Mouse (Mus musculus): ENCODE measurements at regions not wholly inside any gene's neighbourhood (a gene's known extent, or its start where the extent isn't known, plus 50 kb on each side); places are given as distances from the start of the nearest gene placed in this dataset.

DNA sequence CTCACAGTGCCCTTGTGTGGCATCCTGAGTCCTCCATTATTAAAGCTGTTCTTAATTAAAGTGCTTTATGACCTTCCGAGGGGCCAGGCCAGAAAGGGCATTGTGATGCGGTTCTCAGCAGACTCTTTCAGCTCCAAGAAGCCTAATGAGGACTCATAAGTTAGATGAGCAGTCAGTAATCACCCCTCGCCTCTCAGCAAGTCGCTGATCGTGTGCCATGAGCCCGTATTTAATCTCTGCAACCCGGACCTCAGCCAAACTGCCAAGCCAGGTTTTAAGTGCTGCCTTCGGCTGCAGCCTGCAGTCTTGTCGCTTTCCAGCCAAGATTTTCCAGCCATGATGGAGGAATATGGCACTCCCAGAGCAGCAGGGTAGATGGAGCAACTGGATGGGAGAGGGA is 56.1 kb upstream of the Rbfox1 start:
- no peak for DNase-seq

DNA sequence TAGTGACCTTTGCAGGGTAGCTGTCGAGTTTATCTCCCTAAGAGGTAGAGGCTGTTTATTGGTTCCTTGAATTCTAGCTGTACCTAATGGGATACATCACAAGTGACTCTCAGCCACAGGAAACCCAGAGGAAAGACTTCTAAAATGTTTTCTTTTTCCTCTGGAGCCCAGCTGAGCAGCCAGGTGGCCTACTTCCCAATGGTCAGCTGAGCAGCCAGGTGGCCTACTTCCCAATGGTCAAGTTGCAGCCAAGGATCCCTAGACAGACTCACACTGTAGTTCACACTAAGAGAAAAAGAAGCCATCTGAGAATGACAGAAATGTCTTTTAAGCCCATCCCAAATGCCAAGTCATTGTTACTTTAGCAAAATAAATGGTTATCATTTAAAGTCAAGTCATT is 61.8 kb upstream of the Rbfox1 start:
- DNase-seq: no peak

DNA sequence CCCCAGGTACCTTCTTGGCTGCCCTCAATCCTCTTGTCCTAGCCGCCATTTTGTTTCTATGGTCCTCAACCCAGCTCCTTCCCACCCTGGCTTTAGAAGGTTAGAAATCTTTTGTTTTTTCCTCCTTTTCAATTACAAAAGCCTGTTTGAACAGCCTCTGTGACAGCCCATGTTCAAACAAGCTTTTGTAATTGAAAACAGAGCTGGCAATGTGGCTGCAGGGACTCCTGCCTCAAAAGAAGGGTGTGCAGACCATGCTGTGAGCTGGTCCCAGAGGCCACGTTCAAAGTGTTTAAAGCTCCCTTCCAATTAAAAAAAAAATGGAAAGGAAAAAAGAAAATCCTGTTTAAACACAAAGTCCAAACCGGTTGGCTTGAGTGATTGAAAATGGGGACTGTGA is 68.0 kb upstream of the Rbfox1 start:
- no peak for DNase-seq

DNA sequence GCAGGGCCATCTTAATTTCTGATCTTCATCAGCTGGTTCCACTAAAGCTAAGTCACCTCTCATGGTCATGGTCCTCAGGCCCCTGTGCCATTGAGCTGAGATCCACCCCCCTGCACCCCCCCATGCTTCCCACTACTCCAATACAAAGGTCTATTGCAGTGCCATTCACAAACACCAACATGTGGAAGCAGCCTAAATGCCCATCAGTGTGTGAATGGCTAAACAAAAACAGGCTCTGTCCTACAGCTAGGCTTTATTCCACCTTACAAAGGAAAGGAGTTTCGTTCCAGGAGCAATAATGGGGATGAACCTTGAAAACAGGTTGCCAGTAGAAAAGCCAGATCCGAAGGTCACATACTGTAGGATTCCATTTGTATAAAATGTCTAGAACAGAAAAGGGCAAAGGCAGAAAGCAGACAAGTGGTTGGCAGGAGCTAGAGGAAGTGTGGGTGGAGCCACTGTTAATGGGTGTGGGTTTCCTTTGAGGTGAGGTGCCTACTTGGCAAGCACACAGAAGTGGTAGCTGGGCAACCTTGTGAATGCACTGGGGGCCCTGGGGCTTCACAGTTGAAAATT is 72.8 kb upstream of the Rbfox1 start:
- DNase-seq: no peak

DNA sequence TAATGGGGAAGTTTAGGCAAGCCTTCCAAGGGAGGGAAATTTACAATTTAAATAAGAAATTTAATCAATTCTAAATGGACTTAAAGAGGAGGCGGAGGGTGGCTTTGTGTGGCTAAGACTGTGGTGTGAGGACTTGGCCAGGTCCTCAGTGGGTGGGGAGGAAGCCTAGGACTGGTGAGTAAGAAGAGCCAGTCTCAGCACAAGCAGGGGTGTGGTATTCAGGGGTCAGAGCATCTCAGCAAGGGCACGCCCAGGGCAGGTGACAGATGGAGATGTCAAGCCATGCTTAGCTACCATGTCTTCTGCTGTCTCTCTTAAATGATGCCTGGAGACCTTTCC is 73.5 kb upstream of the Rbfox1 start:
- no peak for DNase-seq

DNA sequence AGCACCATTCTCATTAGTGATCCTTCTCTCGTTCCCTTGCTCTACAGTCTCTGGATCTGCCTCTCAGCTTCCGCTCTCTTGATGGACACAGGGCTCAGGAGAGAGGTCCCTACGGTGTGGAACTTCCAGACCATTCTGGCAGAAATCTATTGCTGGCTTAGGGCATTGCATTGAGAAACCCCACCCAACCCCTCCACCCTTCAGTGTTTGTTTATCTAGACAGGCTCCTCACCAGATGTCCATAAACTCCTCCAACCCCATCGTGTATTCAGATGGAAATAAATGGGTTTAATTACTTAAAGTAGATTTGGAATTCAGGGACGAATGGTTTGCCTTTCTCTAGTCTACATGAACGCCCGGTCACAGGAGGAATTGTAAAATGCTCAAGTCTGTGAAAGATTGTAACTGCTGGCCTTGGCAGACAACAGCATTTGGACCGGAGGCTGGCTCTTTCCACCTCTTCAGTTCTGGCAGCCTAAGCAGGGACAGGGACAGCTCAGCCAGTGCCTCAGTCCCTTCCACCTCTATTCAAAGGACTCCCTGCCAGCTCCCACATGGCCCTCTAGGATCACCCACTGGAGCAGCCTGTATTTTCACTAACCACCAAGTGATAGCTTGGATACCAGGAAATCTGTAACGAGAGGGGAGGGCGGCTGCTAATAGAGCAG is 74.0 kb upstream of the Rbfox1 start:
- DNase-seq: no peak

DNA sequence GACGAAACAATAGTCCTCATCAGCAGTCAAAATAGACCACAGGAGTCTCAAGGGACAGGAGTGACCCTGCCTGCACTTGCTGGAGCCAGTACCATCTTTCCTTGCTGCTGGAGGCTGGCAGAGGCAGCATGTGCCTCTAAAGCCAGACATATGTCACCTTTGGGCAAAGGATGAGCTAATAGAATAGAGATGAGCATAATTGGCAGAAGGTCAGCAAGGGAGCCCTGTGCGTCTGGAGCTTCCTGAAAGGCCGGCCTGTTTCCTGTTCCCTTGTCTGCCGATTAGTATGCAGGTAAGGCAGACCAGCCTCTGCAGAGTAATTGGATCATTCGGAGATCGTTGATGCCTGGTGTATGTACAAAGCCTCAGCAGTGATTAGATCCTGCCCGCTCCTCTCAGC is 87.0 kb upstream of the Rbfox1 start:
- DNase-seq: peak; percentile 4

DNA sequence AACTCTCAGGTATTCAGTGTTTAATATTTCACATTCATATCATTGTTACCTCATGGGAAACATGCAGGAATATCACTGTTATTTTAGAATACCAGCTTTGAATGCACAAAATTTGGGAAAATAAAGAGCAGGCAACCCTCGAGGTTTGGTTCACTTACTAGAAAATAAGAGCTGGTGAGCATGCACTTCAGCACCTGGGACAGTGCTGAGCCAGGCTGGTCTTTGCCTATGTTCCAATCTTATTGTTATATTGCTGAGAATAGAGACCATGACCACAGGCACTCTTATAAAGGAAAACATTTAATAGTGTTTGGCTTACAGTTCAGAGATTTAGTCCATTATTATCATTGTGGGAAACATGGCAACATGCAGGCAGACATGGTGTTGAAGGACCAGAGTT is 92.9 kb upstream of the Rbfox1 start:
- DNase-seq: no peak

DNA sequence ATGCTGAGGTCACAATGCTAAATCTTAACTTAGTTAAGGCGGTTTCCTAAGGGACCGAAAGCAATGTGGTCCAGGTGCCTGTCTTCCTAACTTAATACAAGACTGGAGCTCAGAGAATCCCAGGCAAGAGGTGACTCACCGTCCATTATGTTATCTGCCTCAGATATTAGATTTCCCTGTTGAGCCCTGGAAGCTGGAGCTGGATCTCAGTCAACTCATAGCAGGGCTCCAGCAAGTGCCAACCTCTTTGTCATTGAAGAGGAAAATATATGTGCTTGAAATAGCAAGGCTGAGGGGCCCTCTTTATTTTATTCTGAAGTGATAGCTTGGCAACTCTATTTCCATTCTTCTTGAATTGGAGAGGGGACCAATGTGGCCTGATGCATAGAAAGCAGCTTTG is 95.0 kb upstream of the Rbfox1 start:
- no peak for DNase-seq

DNA sequence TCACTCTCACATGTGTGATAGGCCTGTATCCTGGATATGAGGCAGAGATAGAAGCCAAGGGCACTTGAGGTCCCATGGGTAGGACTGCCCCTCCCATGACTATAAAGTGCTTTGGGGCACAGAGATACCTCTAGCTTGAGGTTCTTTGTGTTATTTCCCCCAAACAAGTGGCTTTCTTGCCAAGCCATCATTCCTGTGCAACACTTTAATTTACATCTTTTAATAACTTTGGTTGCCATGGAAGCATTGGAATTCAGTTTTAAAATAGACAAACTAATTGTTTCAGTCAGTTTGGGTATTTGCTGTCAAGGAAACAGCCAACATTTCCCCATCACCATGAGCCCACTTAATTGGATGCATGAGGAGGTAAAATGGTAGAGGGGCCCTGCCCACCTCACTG is 97.9 kb upstream of the Rbfox1 start:
- DNase-seq: no peak

DNA sequence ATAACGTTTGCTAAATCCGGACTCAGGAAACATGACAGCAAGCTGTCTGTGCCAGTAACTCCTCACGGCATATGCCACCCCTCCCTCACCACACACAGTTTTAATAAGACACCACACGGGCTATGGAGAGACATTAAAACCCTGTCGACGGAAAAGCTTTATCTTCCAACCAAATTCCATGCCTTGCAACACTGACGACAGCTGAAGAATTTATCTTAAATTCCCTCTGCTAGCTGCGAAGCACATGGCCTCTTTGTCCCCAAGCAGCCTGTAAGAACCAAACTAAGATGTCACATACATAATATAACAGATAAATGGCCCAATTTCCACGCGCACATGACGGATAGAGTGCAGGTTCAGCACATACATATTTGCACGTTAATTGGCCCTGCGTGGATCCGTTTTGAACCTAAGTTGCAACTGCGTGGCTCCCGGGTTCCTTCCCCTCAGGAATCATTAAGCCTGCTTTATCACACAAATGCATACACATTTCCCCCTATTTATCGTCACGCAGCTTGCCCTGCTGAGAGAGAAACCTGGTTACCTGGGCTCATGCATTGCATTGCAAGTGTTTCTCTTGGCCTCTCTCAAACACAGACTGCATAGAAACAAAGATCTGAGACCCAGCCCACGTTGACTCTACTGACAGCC is 118.3 kb upstream of the Rbfox1 start:
- DNase-seq: no peak

DNA sequence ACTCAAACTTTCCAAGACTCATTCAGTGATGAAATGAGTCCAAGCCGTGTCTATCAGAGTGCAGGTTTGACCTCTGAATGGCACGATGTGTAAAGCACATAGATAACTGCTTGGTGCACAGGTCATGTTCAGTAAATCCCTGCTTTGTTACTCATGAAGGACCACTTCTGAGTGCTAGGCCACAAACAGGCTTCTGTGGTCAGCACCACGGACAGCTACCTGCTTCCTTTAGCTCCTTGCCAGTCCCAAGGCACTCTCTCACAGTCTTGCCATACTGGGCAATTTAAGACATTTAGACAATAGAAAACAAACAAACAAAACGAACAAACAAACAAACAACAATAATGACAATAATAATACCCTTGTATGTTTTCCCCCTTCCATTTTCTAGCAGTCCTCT is 120.0 kb upstream of the Rbfox1 start:
- no peak for DNase-seq

DNA sequence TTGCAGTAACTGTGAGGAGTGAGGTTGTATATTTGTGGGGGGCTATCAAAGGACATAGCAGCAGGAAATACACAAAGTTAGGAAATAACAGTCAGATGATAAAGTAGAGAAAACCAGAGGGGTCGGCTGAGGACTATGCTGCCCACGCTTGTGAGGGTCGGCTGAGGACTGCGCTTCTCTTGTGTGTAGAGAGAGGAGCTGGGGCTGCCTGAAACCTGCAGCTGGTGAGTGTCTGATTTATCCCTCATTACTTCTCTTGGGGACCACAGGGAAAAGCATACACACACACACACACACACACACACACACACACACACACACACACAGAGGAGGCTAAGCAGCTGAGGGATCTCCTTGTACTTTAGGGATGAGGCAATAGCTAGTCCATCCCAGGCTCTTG is 124.3 kb upstream of the Rbfox1 start:
- no peak for DNase-seq

DNA sequence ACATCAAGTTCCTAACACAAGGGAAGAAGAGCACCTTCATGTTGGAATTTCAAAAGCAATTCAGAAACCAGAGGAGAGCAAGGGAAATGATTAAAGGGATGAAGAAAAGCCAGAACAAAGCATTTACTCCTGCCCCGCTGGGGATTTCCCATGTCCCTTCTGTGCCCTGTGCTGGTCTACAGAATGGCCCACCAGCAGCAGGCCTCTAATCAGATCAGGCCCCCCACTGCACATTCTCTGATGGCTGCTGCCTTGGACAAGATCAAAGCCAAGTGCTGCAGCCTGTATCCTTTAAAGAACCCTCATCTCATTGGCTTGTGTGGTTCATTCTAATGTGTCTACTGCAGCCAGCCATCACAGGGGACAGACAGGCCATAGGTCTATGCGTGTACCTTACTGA is 126.1 kb upstream of the Rbfox1 start:
- DNase-seq: no peak

DNA sequence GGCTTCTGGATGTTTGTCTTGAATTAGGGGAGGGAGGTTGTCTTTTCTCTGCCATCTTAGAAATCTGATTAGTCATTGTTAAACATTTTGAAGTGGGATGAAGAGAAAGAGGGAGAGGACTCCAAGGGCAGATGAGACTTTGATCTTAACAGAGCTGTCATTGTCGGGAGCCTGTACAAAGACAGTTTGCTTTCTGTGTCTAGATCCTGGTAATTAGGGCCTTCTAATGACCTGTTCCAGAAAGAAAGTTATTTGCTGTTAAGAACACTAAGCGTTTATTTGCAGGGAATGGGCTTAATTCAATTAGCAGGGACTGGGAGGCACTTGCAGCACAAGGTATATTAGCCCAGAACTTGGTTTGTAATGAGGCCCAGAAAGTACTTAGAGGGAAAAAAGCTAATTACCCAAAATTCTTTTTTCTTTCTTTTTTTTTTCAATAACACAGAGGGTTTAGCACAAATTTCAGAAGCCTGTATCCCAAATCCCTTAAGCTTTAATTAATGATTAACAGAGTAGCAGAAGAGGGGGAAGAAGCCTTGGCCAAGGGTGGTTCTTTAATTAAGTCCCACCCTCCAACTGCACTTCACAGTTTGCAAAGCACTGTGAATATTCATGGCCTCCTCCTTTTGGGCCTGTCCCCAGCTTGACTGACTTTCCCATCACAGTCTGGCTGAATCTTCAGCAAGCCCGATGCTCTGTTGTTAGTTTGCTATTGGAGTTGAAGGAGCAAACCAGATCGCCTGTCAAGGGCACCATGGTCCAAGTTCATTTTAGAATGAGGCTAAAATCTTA is 142.2 kb upstream of the Rbfox1 start:
- DNase-seq: no peak

DNA sequence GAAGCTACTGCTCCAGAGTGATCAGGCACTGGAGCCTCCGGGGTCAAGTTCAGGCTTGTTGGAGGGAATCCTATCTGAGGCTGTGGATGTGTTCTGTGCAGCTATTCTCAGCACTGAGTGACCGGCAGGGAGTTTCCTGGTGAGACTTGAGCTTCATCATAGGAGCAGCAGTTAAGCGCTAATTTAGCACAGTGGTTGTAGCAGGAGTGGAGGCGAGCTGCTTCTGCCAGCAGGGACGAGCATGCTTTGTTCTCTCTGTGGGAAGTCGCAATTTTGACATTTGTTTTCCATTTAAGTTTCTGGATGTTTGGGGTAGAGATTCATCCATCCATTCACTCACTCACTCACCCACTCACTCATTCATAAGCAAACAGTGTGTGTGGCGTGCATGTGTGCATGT is 144.4 kb upstream of the Rbfox1 start:
- no peak for DNase-seq

DNA sequence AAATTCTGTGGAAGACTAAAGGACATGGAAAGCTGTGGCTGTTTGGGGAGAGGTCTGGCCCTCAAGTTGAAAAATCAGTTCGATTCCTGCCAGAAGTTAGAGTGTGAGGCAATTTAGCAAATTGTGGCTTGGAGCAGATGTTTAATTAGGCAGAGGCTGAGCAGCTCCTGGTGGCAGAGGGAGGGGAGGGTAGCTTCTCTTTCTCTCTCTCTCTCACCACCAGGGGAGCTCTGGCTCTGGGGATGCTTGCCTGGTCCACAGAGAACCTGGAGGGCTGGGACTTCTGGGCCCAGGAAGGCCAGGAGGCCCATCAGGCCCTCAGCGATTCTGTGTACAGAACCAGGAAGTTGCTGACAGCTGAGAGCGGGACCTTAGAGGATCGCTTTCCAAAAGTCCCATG is 151.5 kb upstream of the Rbfox1 start:
- no peak for DNase-seq

DNA sequence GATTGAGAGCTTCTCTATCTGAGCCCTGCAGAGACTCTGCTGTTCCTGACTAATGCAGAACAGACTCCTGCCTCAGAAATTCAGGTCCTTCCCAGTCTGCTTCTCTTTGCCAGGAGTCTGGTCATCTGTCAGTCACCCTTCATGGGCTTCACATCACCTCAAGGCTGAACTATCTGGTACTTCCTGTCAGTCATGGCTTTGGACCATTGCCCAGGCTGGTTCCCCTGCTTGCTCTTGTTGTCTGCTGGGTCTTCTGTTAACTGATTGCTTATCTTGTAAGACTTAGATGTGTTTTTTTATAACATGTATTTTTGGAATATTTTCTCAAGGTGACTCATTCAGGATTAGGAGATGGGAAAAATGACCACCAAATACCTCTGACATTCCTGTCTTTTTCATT is 162.6 kb upstream of the Rbfox1 start:
- DNase-seq: peak; percentile 2

DNA sequence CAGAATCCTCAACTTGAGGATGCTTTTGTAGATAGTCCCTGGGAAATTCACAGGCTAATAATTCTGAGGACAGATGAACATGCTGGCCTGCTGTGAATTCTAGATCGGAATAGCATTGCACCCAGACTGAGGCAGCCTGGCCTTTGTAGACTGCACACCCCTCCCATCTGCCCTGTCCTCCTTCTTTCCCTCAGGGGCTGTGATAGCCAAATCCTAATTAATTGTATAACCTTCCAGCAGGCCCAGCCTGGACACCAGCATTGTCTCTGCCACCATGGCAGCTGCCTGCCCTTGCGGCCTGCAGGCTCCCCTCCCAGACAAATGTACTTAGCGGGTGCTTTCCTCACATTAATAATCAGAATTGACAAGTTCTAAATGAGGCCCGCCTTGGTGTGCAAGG is 171.7 kb upstream of the Rbfox1 start:
- no peak for DNase-seq

DNA sequence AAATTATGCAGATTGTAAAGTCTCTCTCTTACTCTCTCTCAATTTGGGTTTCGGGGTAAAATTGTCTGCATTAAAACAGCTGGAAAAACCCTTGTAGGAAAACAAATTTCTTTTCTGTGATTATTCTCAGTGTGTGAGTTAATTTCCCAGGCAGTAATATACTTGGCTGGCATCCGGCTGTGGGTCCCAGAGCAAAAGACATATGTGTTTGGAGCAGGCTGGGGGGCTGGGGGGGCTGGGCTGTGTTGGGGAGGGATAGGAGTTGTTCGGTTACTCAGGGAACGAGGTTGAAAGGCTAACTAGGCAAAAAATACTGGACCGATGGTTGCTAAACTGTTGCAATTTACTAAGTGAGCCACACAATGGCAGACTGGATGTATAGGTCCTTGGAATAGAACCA is 175.3 kb upstream of the Rbfox1 start:
- no peak for DNase-seq

DNA sequence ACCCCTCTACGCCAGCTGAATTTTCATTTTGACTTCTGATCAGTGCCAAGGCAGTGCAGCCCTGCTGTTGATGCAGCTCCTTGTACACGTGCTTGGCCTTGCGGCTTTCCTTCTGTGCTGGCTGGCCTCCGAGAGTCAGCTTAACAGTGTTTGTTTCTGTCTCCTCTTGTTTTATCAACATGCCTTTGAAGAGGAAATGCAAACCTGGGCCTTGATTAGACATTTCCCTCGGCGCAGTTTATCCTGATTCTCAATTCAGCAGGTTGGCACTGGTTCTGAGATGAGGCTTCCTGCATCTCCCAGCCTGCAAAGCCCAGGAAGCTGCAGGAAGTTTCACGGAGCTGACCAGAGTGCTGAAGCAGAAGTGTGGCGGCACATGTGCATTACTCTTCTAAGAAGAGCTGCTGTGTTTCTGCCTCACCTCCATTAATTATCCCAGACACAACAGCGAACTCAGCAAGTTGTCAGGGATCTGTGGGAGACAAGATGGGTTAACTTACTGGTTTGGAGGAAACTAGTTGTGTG is 184.4 kb upstream of the Rbfox1 start:
- no peak for DNase-seq

DNA sequence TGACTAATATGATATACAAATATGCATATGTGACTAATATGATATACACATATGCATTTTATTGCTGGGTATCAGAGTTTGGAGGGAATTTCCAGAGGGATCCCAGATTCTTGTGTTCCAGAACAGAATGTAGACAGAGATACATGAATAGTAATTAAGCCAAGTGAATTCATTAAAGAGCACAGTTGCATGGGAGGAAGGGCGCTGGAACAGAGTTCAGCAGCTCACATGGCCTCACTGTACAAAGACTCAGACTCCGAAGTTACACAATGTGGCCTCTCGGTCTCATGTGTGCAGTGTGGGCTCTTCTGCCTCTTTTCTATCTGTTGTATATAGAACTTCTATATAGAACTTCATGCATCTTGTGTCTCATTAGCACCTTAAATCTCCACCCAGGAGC is 196.8 kb upstream of the Rbfox1 start:
- no peak for DNase-seq

DNA sequence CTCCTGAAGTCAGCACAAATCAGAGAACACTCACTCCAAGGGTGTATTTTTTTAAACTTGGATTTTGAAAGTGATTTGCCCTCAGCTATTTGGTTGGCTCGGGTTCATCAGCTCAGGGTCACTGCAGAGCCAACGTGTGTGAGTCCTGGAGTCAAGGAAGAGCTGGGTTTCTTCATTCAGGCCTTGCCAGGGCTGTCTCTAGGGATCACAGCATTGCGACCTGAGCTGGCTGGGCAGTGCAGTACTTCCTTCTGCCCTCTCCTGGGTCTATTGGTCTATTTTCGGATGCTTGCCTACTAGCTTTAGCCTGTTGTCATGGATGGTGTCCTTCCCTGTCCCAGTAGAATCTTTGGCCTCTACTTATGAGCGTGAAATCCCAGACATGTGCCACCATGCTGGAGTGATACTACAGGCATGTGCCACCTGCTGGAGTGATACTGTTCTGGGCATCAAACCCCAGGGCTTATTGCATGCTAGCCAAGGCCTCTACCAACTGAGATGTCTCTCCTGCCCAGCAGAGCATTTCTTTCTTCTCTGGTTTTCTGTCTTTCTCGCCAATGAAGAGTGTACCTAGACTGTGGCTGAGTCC is 211.7 kb upstream of the Rbfox1 start:
- peak; percentile 26 for DNase-seq

Data from adrenal gland, adult 8-10 months (tissue).